Mouse (Mus musculus): ENCODE measurements at regions not wholly inside any gene's neighbourhood (a gene's known extent, or its start where the extent isn't known, plus 50 kb on each side); places are given as distances from the start of the nearest gene placed in this dataset.

GRCm38 (mm10) chr6:31121008-31121407 lies 162.1 kb upstream of the Klf14 start:
- TF ChIP-seq CTCF (conservative IDR thresholded peaks at IDR 0.05; ENCODE audit: insufficient read depth, insufficient read length, low read depth, low read length), result no peak
- TF ChIP-seq POLR2A (IDR thresholded peaks at IDR 0.05; ENCODE audit: low read depth, low read length), result no peak

Measured in kidney, adult 2 months (tissue).